Mouse (Mus musculus) megakaryocyte-erythroid progenitor cell, adult 5-6 weeks (primary cell): ENCODE measurements around the gene Pkd2. TPM values are rescaled to one million over a fixed set of nuclear protein-coding genes. Genes with fewer than 3 reads are reported as not detected.

ENCODE experiments used
- ATAC-seq: replicated peaks from 2 replicates; pipeline ENCODE4 v1.8.0; 2016; ENCODE audit warnings: mild to moderate bottlenecking, inconsistent platforms; ENCODE audit not compliant: severe bottlenecking, poor library complexity, low FRiP score, low TSS enrichment
- total RNA-seq, 2 experiments: library from RNA; stranded (forward) in 1 of 2; stranded (reverse) in 1 of 2; fragments of 200-1000, 215-1000 nt in 1 of 2; fragments of >200 nt in 1 of 2; fragmentation: Nextera tagmentation in 1 of 2; gene quantifications; 2 replicates each; pipeline ENCODE4 v1.2.3; 2014 to 2017

Pkd2 gene
- total RNA-seq, 2 experiments from 2014 or later = 2.6 to 5.4 TPM

DNA sequence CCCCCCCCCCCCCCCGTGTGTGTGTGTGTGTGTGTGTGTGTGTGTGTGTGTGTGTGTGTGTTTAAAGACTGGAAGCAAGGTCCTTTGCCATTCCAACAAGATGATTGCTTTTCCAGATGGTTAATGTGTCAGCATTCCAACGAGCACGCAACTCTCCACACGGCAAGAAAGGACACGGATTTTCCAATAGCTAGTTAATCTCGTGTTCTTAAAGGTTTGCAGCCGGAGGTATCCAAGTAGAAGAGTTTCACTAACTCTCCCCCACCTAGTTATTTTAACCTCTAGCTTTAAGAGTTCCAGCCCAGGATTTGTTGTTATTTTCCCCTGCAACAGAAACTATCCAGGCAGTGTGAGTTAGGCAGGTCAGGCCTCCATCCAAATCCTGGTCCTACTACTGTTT, 1.6 kb downstream of the Pkd2 start:
- no peak for ATAC-seq

DNA sequence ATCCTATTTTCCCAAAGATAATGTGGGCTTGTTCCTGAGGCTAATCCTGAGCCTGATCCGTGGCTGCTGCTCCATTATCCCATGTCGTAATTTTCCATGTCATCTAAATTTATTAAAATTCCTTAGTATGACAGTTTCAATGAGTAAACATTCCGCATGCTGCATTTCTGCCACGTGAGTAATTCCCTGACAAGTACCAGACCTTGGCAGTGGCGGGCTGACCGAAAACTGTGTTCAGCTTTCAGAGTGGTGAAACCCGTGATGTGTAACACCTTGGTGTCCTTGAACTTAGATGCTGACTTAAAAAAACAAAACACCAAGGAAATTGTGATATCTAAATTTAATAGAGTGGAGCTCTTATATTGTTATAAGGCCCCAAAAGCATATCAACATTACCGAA, 6.0 kb downstream of the Pkd2 start:
- no peak for ATAC-seq

DNA sequence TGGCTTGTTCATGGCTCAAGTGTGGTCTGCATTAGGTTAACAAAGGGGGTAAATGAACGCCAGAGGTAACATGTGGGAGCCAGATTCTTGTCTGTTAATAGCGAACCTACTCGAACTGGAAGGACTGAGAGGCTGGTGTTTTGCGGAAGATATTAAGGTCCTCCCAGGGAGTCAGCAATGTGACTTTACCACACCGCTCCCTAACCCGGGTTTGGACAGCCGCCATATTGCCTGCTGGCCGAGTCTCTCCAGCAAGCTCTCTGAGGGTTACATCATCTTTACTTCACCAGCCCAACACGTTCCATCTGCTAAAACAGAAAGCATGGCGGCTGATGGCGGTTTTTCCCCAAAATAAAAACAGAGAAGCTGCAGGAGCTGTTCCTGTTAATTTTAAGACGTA, 6.5 kb downstream of the Pkd2 start:
- no peak for ATAC-seq

DNA sequence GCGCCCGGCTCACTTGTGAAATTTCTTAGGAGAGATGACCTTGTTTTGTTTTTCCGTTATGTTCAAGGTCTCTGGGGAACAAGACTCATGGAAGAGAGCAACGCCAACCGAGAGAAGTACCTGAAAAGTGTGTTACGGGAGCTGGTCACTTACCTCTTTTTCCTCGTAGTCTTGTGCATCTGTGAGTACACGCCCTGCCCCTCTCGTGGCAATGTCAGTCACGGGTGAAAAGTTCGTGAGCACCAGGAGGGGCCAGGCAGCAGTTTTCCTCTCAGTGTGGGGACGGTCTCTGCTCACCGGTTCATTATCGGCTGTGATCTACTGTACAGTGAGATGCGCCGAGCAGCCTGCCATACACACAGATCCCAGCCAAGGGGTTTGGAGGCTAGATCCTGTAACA, 7.6 kb downstream of the Pkd2 start:
- no peak for ATAC-seq

DNA sequence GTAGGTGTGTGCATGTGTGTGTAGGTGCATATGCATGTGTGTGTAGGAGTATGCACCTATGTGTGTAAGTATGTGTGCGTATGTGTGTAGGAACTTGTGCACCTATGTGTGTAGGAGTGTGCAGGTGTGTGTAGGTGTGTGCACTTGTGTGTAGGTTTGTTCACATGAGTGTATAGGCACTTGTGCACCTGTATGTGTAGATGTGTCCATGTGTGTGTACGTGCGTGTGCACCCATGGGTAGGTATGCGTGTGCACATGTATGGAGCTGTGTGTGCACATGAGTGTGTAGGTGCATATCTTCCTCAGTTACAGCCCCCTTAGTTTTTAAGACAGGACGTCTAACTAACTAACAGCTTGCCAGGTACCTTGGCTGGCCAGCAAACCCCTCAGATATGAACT, 9.3 kb downstream of the Pkd2 start:
- no peak for ATAC-seq

DNA sequence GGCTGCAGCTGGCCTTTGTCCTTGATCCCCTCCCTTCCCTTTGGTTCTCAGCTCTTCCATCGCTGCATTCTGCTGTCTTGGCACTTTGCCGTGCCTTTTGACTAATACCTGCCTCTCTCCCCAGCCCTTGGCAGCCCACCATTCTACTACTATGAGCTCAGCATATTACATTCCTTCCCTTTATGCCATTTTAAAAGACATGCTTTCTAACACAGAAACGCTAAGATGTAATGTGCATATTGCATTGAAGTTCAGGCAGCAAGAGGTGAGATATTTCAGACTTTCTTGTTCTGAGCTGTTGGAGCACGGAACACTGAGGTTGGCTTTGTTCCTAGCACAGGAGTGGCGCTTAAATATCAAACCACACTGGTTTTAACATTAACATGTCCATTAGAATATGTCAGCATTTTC, 11.7 kb downstream of the Pkd2 start:
- ATAC-seq = no peak

DNA sequence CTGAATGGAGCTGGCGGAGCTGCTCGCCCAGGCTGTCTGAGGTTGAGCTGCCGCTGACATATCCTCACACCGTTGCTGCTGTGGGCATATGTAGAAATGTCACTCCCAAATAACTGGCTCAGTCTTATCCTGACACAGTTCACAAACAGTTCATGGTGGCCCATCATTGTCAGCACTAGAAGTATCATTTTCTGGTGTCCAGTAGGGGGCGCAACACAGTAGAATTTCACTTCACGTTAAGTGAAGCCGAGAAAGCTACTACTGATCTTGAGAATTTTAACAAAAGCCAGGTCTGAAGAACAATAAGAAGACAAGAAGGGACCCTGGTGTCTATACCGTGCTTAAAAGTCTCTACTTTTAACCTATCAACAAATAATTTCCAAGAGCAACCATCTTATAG, 13.1 kb downstream of the Pkd2 start:
- ATAC-seq = no peak

DNA sequence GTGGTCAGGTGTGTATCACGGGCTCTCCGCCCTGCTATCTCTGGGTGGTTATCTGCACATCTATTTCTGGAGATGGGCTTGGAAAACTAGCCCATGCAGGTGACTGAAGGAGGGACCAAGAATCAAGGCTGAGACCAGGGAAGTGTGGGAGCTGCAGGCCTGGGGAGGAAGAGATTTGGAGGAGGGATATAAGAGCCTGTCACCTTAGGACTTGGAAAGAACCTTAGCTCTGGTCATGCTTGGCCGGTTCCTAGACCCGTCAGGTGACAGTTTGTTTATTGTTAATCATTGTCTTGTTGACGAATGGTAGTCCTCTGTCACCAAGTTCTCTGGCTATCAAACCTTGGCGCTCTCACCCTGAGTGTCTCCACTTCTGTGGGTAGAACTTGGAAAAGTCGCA, 21.1 kb downstream of the Pkd2 start:
- ATAC-seq = no peak

DNA sequence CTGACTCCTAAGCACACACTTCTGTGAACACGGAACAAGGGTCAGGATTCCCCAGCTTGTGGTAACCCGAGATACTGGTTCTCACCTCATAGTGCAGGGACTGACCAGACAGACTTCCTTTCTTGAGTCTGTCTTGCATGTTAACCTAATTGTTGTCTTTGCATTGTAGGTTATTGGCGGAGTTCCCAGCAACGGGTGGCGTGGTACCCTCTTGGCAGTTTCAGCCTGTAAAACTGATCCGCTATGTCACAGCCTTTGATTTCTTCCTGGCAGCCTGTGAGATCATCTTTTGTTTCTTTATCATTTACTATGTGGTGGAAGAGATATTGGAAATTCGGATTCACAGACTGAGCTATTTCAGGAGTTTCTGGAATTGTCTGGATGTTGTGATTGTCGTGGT, 23.6 kb downstream of the Pkd2 start:
- ATAC-seq = no peak

DNA sequence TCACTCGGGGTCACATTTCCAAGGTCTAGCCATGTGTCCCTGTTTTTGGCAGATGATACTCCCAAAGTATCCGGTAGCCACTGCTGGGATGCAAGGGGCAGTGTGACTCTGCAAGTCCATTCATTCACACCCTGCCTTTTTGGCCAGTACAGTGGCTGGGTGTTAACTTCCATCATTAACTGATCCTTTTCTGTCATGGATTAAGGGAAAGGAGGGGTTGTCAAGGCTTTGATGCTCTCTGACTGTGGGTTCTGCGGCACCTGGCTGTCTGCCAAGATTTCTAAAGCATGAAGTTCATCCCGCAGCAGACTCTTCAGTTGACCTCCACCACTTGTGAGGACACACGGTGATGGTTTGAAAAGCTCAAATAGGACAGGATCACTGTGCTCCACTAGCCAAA, 32.3 kb downstream of the Pkd2 start:
- no peak for ATAC-seq

DNA sequence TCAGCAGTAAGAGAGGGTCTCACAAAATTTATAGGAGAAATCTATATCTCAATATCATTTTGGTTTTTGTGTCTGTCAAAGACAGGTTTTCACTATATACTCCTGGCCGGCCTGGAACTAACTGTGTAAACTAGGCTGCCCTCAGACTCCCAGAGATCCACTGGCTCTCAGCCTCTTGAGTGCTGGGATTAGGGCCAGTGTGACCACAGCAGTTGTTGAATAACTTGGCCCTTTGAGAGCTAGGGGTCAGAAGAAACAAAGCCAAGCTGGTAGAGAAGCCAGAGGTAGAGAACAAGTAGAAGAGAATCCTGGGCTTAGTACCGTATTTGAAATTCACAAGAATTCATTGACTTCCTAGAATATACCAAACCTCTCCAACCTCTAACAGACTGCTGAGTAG, 45.6 kb downstream of the Pkd2 start:
- ATAC-seq = no peak

DNA sequence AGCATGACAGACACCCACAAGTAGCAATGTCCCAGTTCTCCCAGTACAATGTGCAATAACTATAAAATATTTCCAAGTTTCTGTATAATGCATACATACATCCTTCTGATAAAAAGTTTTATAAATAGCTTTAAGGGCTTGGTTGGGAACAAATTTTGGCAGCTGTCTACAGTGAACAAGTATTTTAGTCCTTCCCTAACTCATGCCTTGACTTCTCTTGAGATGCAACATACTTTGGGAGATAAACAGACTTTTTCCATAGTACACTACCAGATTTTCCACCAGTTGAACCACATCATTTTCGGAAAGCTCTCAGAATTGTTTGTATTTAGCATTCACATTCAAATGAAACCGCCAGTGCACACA, 48.6 kb downstream of the Pkd2 start:
- no peak for ATAC-seq

DNA sequence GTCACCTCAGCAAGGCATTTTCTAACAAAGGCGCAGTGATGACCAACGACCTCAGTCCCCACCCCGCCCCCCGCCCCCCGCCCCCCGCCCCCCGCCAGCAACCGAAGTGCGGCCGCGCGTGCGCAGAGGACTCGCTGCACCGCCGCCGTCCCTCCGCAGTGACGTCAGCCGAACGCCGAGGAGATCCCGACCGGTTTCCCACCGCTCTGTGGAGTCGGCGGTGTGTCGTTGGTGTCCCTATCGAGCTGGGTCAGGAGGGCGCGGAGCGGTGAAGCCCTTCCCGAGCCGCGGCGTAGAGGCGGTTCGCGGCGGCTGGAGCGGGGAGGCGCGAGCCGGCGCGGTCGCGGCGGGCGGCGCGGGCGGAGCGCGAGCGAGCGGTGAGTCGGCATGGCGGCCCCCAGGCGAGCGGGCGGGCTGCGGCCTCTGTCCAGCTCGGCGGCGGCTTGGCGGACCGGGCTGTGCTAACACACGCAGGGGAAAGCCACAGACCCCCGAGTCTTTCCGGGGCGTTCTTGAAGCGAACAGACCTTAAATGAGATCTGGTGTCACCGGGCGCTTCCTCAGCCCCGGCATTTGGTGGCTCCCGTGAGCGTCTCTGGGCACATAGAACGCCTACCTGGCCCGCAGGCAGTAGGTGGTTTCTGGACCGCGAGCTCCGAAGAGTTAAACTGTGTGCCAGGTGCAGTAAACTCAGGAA, 49.1 kb downstream of the Pkd2 start, which contains the start of gene BC005561:
TSS of gene BC005561 (plus strand) at position 158 of the 697 bp plus-strand sequence.
- ATAC-seq = peak; percentile 97

DNA sequence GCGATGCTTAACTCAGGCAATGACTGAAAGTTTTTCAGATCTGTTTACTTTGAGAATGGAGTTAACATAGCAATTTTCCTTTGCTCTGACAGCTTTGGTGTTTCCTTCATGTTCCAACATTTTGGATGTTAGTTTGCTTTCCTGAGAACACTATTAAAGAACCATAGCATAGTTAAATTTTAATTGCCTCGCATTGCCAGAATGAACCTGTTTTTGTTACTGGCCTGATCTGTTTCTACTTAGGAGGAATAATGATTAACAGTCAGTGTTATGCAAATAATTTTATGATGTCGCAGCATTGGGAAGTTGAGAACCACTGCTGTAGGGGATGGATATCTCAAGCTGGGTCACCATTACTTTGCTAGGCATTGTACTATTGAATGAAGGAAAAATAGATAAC, 52.0 kb downstream of the Pkd2 start:
- ATAC-seq = no peak

DNA sequence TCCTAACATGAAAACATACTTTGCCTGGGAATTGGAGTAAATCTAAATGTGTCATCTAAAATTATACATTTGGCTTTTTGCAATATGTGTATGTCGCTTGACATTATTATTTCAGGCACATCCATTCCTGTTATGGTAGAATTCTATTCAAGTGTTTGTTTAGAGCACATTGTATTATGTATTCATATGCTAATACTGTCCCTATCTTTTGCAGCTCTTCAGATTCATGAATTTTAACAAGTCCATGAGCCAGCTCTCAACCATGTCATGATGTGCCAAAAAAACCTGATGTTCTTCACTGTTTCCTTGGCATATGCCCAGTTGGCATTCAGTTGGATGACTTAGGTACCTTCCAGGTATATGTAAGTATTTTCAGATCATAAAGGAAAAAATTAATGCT, 79.4 kb downstream of the Pkd2 start:
- ATAC-seq = no peak

DNA sequence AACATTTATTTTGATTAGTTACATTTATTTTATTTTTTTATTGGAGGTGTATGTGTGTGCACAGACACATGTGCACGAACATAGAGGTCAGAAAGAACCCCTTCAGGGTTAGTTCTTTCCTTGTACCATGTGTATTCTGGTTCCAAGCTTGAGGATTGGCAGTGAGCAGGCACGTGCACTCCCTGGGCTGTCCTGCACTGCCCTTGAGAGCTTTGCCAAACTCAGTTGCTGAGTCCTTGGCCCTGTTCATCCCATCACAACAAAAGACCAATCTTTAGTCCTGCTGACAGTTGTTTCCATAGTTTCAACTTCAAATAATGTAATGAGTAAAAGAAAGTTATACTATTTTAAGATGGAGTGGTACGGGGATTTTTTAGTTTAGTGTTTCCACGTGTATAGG, 80.1 kb downstream of the Pkd2 start:
- ATAC-seq = no peak

Other genes with a start within 250 kb of the Pkd2 start
- not detected in 2 replicates for gene Ibsp, start 160.3 kb upstream of the Pkd2 start, total RNA-seq (2014; fragmentation: Nextera tagmentation)
- 0.50 TPM in 1 of 2 replicates, not detected in the other for gene Ibsp, start 160.3 kb upstream of the Pkd2 start, total RNA-seq (2017)
- gene Mepe, start 134.1 kb upstream of the Pkd2 start, total RNA-seq (2014; fragmentation: Nextera tagmentation) = not detected in 2 replicates
- not detected in 2 replicates for gene Mepe, start 134.1 kb upstream of the Pkd2 start, total RNA-seq (2017)
- gene Spp1, start 24.3 kb upstream of the Pkd2 start, total RNA-seq (2014; fragmentation: Nextera tagmentation) = not detected in 2 replicates
- 0.76 TPM in 1 of 2 replicates, not detected in the other for gene Spp1, start 24.3 kb upstream of the Pkd2 start, total RNA-seq (2017)
- 17.4 and 17.6 TPM in 2 replicates for gene BC005561, start 48.9 kb downstream of the Pkd2 start, total RNA-seq (2014; fragmentation: Nextera tagmentation)
- gene BC005561, start 48.9 kb downstream of the Pkd2 start, total RNA-seq (2017) = 9.7 and 21.9 TPM in 2 replicates